Mouse (Mus musculus): Measurements from ENCODE around the gene Cped1. TPM values are rescaled to one million over a fixed set of nuclear protein-coding genes. Genes with fewer than 3 reads are reported as not detected.

The Cped1 gene
- polyA plus RNA-seq (2017; shearing (Covaris generic)): 0.12 TPM

GRCm38 (mm10) chr6:21985732-21986540 lies at the start of gene Cped1:
Cped1 (plus strand) TSS chr6:21985916.

GRCm38 (mm10) chr6:21949226-21949731 lies 36.4 kb upstream of the Cped1 start, which contains the start of gene Ing3:
Ing3 (plus strand) TSS chr6:21949571.

GRCm38 (mm10) chr6:22288004-22288736 lies 302.5 kb downstream of the Cped1 start, which contains the start of gene Wnt16:
Wnt16 (plus strand) TSS chr6:22288227.

Other genes with a start within 250 kb of the Cped1 start
- gene Tspan12, start 133.4 kb upstream of the Cped1 start, polyA plus RNA-seq (2017; shearing (Covaris generic)): not detected
- 90.8 TPM for gene Ing3, start 36.3 kb upstream of the Cped1 start, polyA plus RNA-seq (2017; shearing (Covaris generic))